Mouse (Mus musculus): ENCODE results near the gene Naa16. TPM values are rescaled to one million over a fixed set of nuclear protein-coding genes. Genes with fewer than 3 reads are reported as not detected.

Naa16 gene
- polyA plus RNA-seq, 1 experiment from 2014 or later, result 47.7 TPM

Other genes with a start within 250 kb of the Naa16 start
- not detected in 2 replicates for gene Zfp957, start 143.4 kb downstream of the Naa16 start, polyA plus RNA-seq (2014; fragmentation: Nextera tagmentation; extraction: Ambion mirVana)
- 46.5 and 49.8 TPM in 2 replicates for gene Rgcc, start 89.1 kb downstream of the Naa16 start, polyA plus RNA-seq (2014; fragmentation: Nextera tagmentation; extraction: Ambion mirVana)
- 9.6 and 9.8 TPM in 2 replicates for gene Mtrf1, start 7.0 kb upstream of the Naa16 start, polyA plus RNA-seq (2014; fragmentation: Nextera tagmentation; extraction: Ambion mirVana)
- gene Kbtbd7, start 35.7 kb upstream of the Naa16 start, polyA plus RNA-seq (2014; fragmentation: Nextera tagmentation; extraction: Ambion mirVana), result 14.3 and 16.1 TPM in 2 replicates
- 2.8 and 3.0 TPM in 2 replicates for gene Kbtbd6, start 61.1 kb upstream of the Naa16 start, polyA plus RNA-seq (2014; fragmentation: Nextera tagmentation; extraction: Ambion mirVana)
- gene Elf1, start 90.4 kb upstream of the Naa16 start, polyA plus RNA-seq (2014; fragmentation: Nextera tagmentation; extraction: Ambion mirVana), result 25.8 and 27.6 TPM in 2 replicates
- gene Wbp4, start 90.7 kb upstream of the Naa16 start, polyA plus RNA-seq (2014; fragmentation: Nextera tagmentation; extraction: Ambion mirVana), result 43.6 and 50.3 TPM in 2 replicates
- 121 and 127 TPM in 2 replicates for gene Sugt1, start 196.9 kb upstream of the Naa16 start, polyA plus RNA-seq (2014; fragmentation: Nextera tagmentation; extraction: Ambion mirVana)

All from stomach, embryonic 14.5 days (tissue).